Mouse (Mus musculus) testis, postnatal 10 days (tissue): ENCODE measurements around the gene Dmrtc2.
A peak's percentile ranks its signal among the peaks of the same experiment; 100 is the strongest.
"Not testable (repeated sequence)": the region's sequence is repeated elsewhere in the genome, so short reads cannot be mapped to it uniquely, and the experiment has no call there.

Experiments
- DNase-seq: peaks from one replicate; pipeline ENCODE4 v3.0.0; 2021; ENCODE audit warnings: low spot score

The Dmrtc2 gene

GRCm38 (mm10) chr7:24869532-24870165 lies at the start of gene Dmrtc2, which contains the start of gene Lypd4:
Dmrtc2 (plus strand) TSS chr7:24870057.
Lypd4 (minus strand) TSS chr7:24869941.
- peak; percentile 67 for DNase-seq

GRCm38 (mm10) chr7:24824452-24824851 lies 45.4 kb upstream of the Dmrtc2 start:
- no peak for DNase-seq

GRCm38 (mm10) chr7:24827181-24827580 lies 42.7 kb upstream of the Dmrtc2 start:
- DNase-seq: no peak

GRCm38 (mm10) chr7:24838732-24839409 lies 31.0 kb upstream of the Dmrtc2 start:
- DNase-seq: not testable (repeated sequence)

- no peak for DNase-seq
These were observed 30.4 kb upstream of the Dmrtc2 start for GRCm38 (mm10) chr7:24839410-24839808.

GRCm38 (mm10) chr7:24840331-24840730 lies 29.5 kb upstream of the Dmrtc2 start:
- no peak for DNase-seq

- no peak for DNase-seq
These were observed 28.8 kb upstream of the Dmrtc2 start for GRCm38 (mm10) chr7:24841009-24841408.

GRCm38 (mm10) chr7:24844144-24844543 lies 25.7 kb upstream of the Dmrtc2 start:
- DNase-seq: no peak

- DNase-seq: no peak
These were observed 24.7 kb upstream of the Dmrtc2 start for GRCm38 (mm10) chr7:24845181-24845580.

GRCm38 (mm10) chr7:24845713-24846112 lies 24.1 kb upstream of the Dmrtc2 start:
- no peak for DNase-seq

GRCm38 (mm10) chr7:24846576-24846975 lies 23.3 kb upstream of the Dmrtc2 start:
- DNase-seq: not testable (repeated sequence)

GRCm38 (mm10) chr7:24850162-24850561 lies 19.7 kb upstream of the Dmrtc2 start:
- no peak for DNase-seq

- DNase-seq: no peak
These were observed 19.0 kb upstream of the Dmrtc2 start for GRCm38 (mm10) chr7:24850899-24851303.

GRCm38 (mm10) chr7:24851596-24852325 lies 18.1 kb upstream of the Dmrtc2 start:
- no peak for DNase-seq

GRCm38 (mm10) chr7:24852557-24853232 lies 17.2 kb upstream of the Dmrtc2 start:
- no peak for DNase-seq

- DNase-seq: no peak
These were observed 16.7 kb upstream of the Dmrtc2 start for GRCm38 (mm10) chr7:24853233-24853563.

GRCm38 (mm10) chr7:24853695-24854094 lies 16.2 kb upstream of the Dmrtc2 start:
- DNase-seq: no peak

- no peak for DNase-seq
These were observed 13.3 kb upstream of the Dmrtc2 start for GRCm38 (mm10) chr7:24856460-24857120.

- DNase-seq: no peak
These were observed 10.6 kb upstream of the Dmrtc2 start for GRCm38 (mm10) chr7:24859234-24859633.

- DNase-seq: no peak
These were observed 7.9 kb upstream of the Dmrtc2 start, which contains the start of gene Gm9844 for GRCm38 (mm10) chr7:24861913-24862312. Gm9844 (plus strand) TSS chr7:24862213.

GRCm38 (mm10) chr7:24862853-24863252 lies 7.0 kb upstream of the Dmrtc2 start:
- DNase-seq: no peak

- DNase-seq: no peak
These were observed 5.7 kb upstream of the Dmrtc2 start for GRCm38 (mm10) chr7:24864156-24864555.
